Mouse (Mus musculus) megakaryocyte, embryonic 14.5 days (primary cell): ENCODE measurements around the gene Efna2.

Source experiments
- FLI1 ChIP-seq: IDR thresholded peaks from 2 replicates; pipeline ENCODE4 v1.6.1; 2012; ENCODE audit warnings: low read length, inconsistent platforms, mixed read lengths
- GATA1 ChIP-seq: IDR thresholded peaks from 3 replicates; pipeline ENCODE4 v1.6.1; 2012; ENCODE audit warnings: mixed read lengths, low read length, inconsistent platforms, borderline replicate concordance

DNA sequence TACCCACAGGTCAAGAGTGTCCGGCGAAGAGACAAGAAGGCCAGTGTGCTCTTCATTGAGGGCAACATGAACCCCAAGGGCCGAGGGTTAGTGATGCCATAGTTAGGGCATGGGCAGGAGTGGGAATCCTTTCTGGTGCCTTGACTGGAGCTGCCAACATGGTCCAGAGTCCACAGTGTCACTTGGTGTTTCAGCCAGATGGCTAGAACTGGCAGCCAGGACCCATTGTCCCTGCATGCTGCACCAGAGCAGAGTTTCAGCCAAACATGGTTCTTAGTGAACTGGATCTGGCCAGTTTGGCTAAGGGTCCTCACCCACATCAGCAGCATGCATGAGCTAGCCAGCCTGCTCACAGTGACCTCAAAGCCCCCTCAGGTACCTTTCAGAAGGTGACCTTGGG lies 59.0 kb downstream of the Efna2 start:
- TF ChIP-seq GATA1 (no peak), FLI1 (no peak)
